Mouse (Mus musculus) skeletal muscle tissue, adult 2 months (tissue): Measurements from ENCODE around the gene Crim1.

Experiments
- DNase-seq: peaks from one replicate; pipeline ENCODE4 v3.0.0-alpha.2; 2012; ENCODE audit warnings: low read depth, low spot score

Gene Crim1

GRCm38 (mm10) chr17:78373849-78374248 is 173.8 kb downstream of the Crim1 start:
- DNase-seq, result no peak

GRCm38 (mm10) chr17:78374756-78375155 is 174.7 kb downstream of the Crim1 start:
- no peak for DNase-seq

GRCm38 (mm10) chr17:78376587-78376986 is 176.5 kb downstream of the Crim1 start:
- no peak for DNase-seq

GRCm38 (mm10) chr17:78379079-78379729 is 179.2 kb downstream of the Crim1 start:
- DNase-seq, result no peak

GRCm38 (mm10) chr17:78379730-78380245 is 179.7 kb downstream of the Crim1 start:
- no peak for DNase-seq

- DNase-seq, result no peak
These were observed 182.3 kb downstream of the Crim1 start for GRCm38 (mm10) chr17:78382321-78382720.

- no peak for DNase-seq
These were observed 187.6 kb downstream of the Crim1 start for GRCm38 (mm10) chr17:78387665-78388064.

GRCm38 (mm10) chr17:78388101-78388847 is 188.2 kb downstream of the Crim1 start:
- no peak for DNase-seq

- no peak for DNase-seq
These were observed 189.5 kb downstream of the Crim1 start for GRCm38 (mm10) chr17:78389573-78389972.

- DNase-seq, result no peak
These were observed 192.5 kb downstream of the Crim1 start for GRCm38 (mm10) chr17:78392401-78393087.

- no peak for DNase-seq
These were observed 200.2 kb downstream of the Crim1 start for GRCm38 (mm10) chr17:78400130-78400840.

GRCm38 (mm10) chr17:78401311-78401710 is 201.3 kb downstream of the Crim1 start:
- no peak for DNase-seq

- no peak for DNase-seq
These were observed 201.7 kb downstream of the Crim1 start for GRCm38 (mm10) chr17:78401713-78402112.

GRCm38 (mm10) chr17:78402174-78402573 is 202.1 kb downstream of the Crim1 start:
- no peak for DNase-seq

GRCm38 (mm10) chr17:78403229-78403628 is 203.2 kb downstream of the Crim1 start:
- DNase-seq, result no peak

GRCm38 (mm10) chr17:78403804-78404203 is 203.8 kb downstream of the Crim1 start:
- DNase-seq, result peak; percentile 46

GRCm38 (mm10) chr17:78405336-78405735 is 205.3 kb downstream of the Crim1 start:
- peak; percentile 57 for DNase-seq

GRCm38 (mm10) chr17:78406854-78407253 is 206.8 kb downstream of the Crim1 start:
- DNase-seq, result no peak

GRCm38 (mm10) chr17:78407581-78407980 is 207.5 kb downstream of the Crim1 start:
- DNase-seq, result no peak

GRCm38 (mm10) chr17:78408386-78408785 is 208.3 kb downstream of the Crim1 start:
- no peak for DNase-seq

GRCm38 (mm10) chr17:78409900-78410299 is 209.9 kb downstream of the Crim1 start:
- DNase-seq, result peak; percentile 54

GRCm38 (mm10) chr17:78415255-78415654 is 215.2 kb downstream of the Crim1 start:
- no peak for DNase-seq
